Mouse (Mus musculus) induced T-regulatory cell, adult 2 months (primary cell): ENCODE data around the gene Hps1.
A peak's percentile ranks its signal among the peaks of the same experiment; 100 is the strongest.
"Not testable (repeated sequence)": the region's sequence is repeated elsewhere in the genome, so short reads cannot be mapped to it uniquely, and the experiment has no call there.

Experiments
- DNase-seq: peaks from one replicate; pipeline ENCODE4 v3.0.0-alpha.2; 2012; ENCODE audit warnings: low read depth

The Hps1 gene

GRCm38 (mm10) chr19:42779531-42780155 is at the start of gene Hps1:
TSS of gene Hps1 (minus strand) at chr19:42779978.
- DNase-seq: peak; percentile 94

- DNase-seq: no peak
Measured at GRCm38 (mm10) chr19:42829196-42829595, 49.4 kb upstream of the Hps1 start.

GRCm38 (mm10) chr19:42827843-42828242 is 48.1 kb upstream of the Hps1 start:
- DNase-seq: no peak

GRCm38 (mm10) chr19:42820109-42820508 is 40.3 kb upstream of the Hps1 start:
- DNase-seq: no peak

GRCm38 (mm10) chr19:42817761-42818160 is 38.0 kb upstream of the Hps1 start:
- no peak for DNase-seq

GRCm38 (mm10) chr19:42816261-42816660 is 36.5 kb upstream of the Hps1 start:
- DNase-seq: no peak

- DNase-seq: no peak
Measured at GRCm38 (mm10) chr19:42810140-42810539, 30.4 kb upstream of the Hps1 start.

- DNase-seq: no peak
Measured at GRCm38 (mm10) chr19:42809491-42809890, 29.7 kb upstream of the Hps1 start.

- DNase-seq: no peak
Measured at GRCm38 (mm10) chr19:42797866-42798265, 18.1 kb upstream of the Hps1 start.

GRCm38 (mm10) chr19:42795801-42796200 is 16.0 kb upstream of the Hps1 start:
- DNase-seq: no peak

- peak; percentile 87 for DNase-seq
Measured at GRCm38 (mm10) chr19:42794914-42795613, 15.3 kb upstream of the Hps1 start.

- no peak for DNase-seq
Measured at GRCm38 (mm10) chr19:42788311-42788710, 8.5 kb upstream of the Hps1 start.

- no peak for DNase-seq
Measured at GRCm38 (mm10) chr19:42785562-42786220, 5.9 kb upstream of the Hps1 start.

- DNase-seq: peak; percentile 22
Measured at GRCm38 (mm10) chr19:42785129-42785528, 5.4 kb upstream of the Hps1 start.

GRCm38 (mm10) chr19:42780156-42780538 is 369 bp upstream of the Hps1 start:
- DNase-seq: not testable (repeated sequence)

- peak; percentile 49 for DNase-seq
Measured at GRCm38 (mm10) chr19:42777801-42778200, 2.0 kb downstream of the Hps1 start.

GRCm38 (mm10) chr19:42776813-42777212 is 3.0 kb downstream of the Hps1 start:
- DNase-seq: peak; percentile 67

- DNase-seq: no peak
Measured at GRCm38 (mm10) chr19:42770141-42770872, 9.5 kb downstream of the Hps1 start.

GRCm38 (mm10) chr19:42769648-42770047 is 10.1 kb downstream of the Hps1 start:
- no peak for DNase-seq

- DNase-seq: no peak
Measured at GRCm38 (mm10) chr19:42767361-42767760, 12.4 kb downstream of the Hps1 start.

GRCm38 (mm10) chr19:42764398-42764797 is 15.4 kb downstream of the Hps1 start:
- DNase-seq: no peak

GRCm38 (mm10) chr19:42756671-42757070 is 23.1 kb downstream of the Hps1 start:
- DNase-seq: no peak
